Mouse (Mus musculus): ENCODE results near the gene Atp1a2. TPM values are rescaled to one million over a fixed set of nuclear protein-coding genes. Genes with fewer than 3 reads are reported as not detected.

The Atp1a2 gene
- polyA plus RNA-seq, 1 experiment from 2014 or later = 2.6 TPM

- no peak overlapping the region for H3K9ac ChIP-seq (ENCODE audit: low read depth, low read length)
- H3K27me3 ChIP-seq (ENCODE audit: control insufficient read depth, insufficient read depth, low read length) = no peaks in the 10 kb centered on the region
- H3K27ac ChIP-seq (ENCODE audit: low read depth, low read length) = no peak overlapping the region
- H3K9me3 ChIP-seq (ENCODE audit: control insufficient read depth, low read length) = no peaks in the 10 kb centered on the region
- H3K36me3 ChIP-seq (ENCODE audit: control insufficient read depth, insufficient read depth, low read length) = no peaks in the 10 kb centered on the region
- no peaks in the 10 kb centered on the region for H3K4me1 ChIP-seq (replicated peaks; ENCODE audit: control insufficient read depth, insufficient read depth, low read length)
- 81% methylated on average over 16 of the region's 16 CpGs for WGBS
- DNase-seq (ENCODE audit: low spot score) = no peak
- no peak overlapping the region for H3K4me3 ChIP-seq (ENCODE audit: low read depth, low read length)
- no peak for ATAC-seq (ENCODE audit: low FRiP score)
- H3K4me2 ChIP-seq (replicated peaks; ENCODE audit: low read depth, low read length) = no peak overlapping the region
Observed at GRCm38 (mm10) chr1:172279768-172280509, 17.9 kb downstream of the Atp1a2 start.

- 91% methylated on average over 13 of the region's 13 CpGs for WGBS
- no peaks in the 10 kb centered on the region for H3K9me3 ChIP-seq (ENCODE audit: control insufficient read depth, low read length)
- H3K36me3 ChIP-seq (ENCODE audit: control insufficient read depth, insufficient read depth, low read length) = no peaks in the 10 kb centered on the region
- H3K27me3 ChIP-seq (ENCODE audit: control insufficient read depth, insufficient read depth, low read length) = no peaks in the 10 kb centered on the region
- ATAC-seq (ENCODE audit: low FRiP score) (no peak), DNase-seq (ENCODE audit: low spot score) (no peak)
- no peak overlapping the region for H3K27ac ChIP-seq (ENCODE audit: low read depth, low read length)
- H3K4me2 ChIP-seq (replicated peaks; ENCODE audit: low read depth, low read length) = no peak overlapping the region
- no peak overlapping the region for H3K4me3 ChIP-seq (ENCODE audit: low read depth, low read length)
- H3K9ac ChIP-seq (ENCODE audit: low read depth, low read length) = no peak overlapping the region
- no peaks in the 10 kb centered on the region for H3K4me1 ChIP-seq (replicated peaks; ENCODE audit: control insufficient read depth, insufficient read depth, low read length)
Observed at GRCm38 (mm10) chr1:172278328-172278727, 19.5 kb downstream of the Atp1a2 start.

- DNase-seq (ENCODE audit: low spot score) (no peak), ATAC-seq (ENCODE audit: low FRiP score) (no peak)
- 85% methylated on average over 3 of the region's 3 CpGs for WGBS
- Histone ChIP-seq H3K9me3 (ENCODE audit: control insufficient read depth, low read length) (no peaks in the 10 kb centered on the region), H3K36me3 (ENCODE audit: control insufficient read depth, insufficient read depth, low read length) (no peaks in the 10 kb centered on the region), H3K4me2 (replicated peaks; ENCODE audit: low read depth, low read length) (no peak overlapping the region), H3K27me3 (ENCODE audit: control insufficient read depth, insufficient read depth, low read length) (no peaks in the 10 kb centered on the region), H3K4me3 (ENCODE audit: low read depth, low read length) (no peak overlapping the region), H3K9ac (ENCODE audit: low read depth, low read length) (no peak overlapping the region), H3K4me1 (replicated peaks; ENCODE audit: control insufficient read depth, insufficient read depth, low read length) (no peaks in the 10 kb centered on the region), H3K27ac (ENCODE audit: low read depth, low read length) (no peak overlapping the region)
Observed at GRCm38 (mm10) chr1:172277172-172277571, 20.7 kb downstream of the Atp1a2 start.

GRCm38 (mm10) chr1:172274547-172274946 is 23.3 kb downstream of the Atp1a2 start:
- H3K4me2 ChIP-seq (replicated peaks; ENCODE audit: low read depth, low read length) = no peak overlapping the region

GRCm38 (mm10) chr1:172274116-172274515 is 23.7 kb downstream of the Atp1a2 start:
- Histone ChIP-seq H3K4me2 (replicated peaks; ENCODE audit: low read depth, low read length) (no peak overlapping the region), H3K36me3 (ENCODE audit: control insufficient read depth, insufficient read depth, low read length) (no peaks in the 10 kb centered on the region), H3K9ac (ENCODE audit: low read depth, low read length) (no peak overlapping the region), H3K27ac (ENCODE audit: low read depth, low read length) (no peak overlapping the region), H3K27me3 (ENCODE audit: control insufficient read depth, insufficient read depth, low read length) (no peaks in the 10 kb centered on the region), H3K4me1 (replicated peaks; ENCODE audit: control insufficient read depth, insufficient read depth, low read length) (no peaks in the 10 kb centered on the region), H3K9me3 (ENCODE audit: control insufficient read depth, low read length) (no peaks in the 10 kb centered on the region), H3K4me3 (ENCODE audit: low read depth, low read length) (no peak overlapping the region)
- ATAC-seq (ENCODE audit: low FRiP score) = no peak
- no peak for DNase-seq (ENCODE audit: low spot score)
- 74% methylated on average over 5 of the region's 5 CpGs for WGBS

More at GRCm38 (mm10) chr1:172274547-172274946, 23.3 kb downstream of the Atp1a2 start:
- Histone ChIP-seq H3K9ac (ENCODE audit: low read depth, low read length) (no peak overlapping the region), H3K27me3 (ENCODE audit: control insufficient read depth, insufficient read depth, low read length) (no peaks in the 10 kb centered on the region), H3K27ac (ENCODE audit: low read depth, low read length) (no peak overlapping the region), H3K9me3 (ENCODE audit: control insufficient read depth, low read length) (no peaks in the 10 kb centered on the region), H3K4me1 (replicated peaks; ENCODE audit: control insufficient read depth, insufficient read depth, low read length) (no peaks in the 10 kb centered on the region), H3K4me3 (ENCODE audit: low read depth, low read length) (no peak overlapping the region), H3K36me3 (ENCODE audit: control insufficient read depth, insufficient read depth, low read length) (no peaks in the 10 kb centered on the region)
- 77% methylated on average over 5 of the region's 5 CpGs for WGBS
- DNase-seq (ENCODE audit: low spot score) = no peak
- ATAC-seq (ENCODE audit: low FRiP score) = no peak

- no peak overlapping the region for H3K4me2 ChIP-seq (replicated peaks; ENCODE audit: low read depth, low read length)
- H3K4me3 ChIP-seq (ENCODE audit: low read depth, low read length) = no peak overlapping the region
- ATAC-seq (ENCODE audit: low FRiP score) (no peak), DNase-seq (ENCODE audit: low spot score) (no peak)
- H3K9me3 ChIP-seq (ENCODE audit: control insufficient read depth, low read length) = no peaks in the 10 kb centered on the region
- H3K27me3 ChIP-seq (ENCODE audit: control insufficient read depth, insufficient read depth, low read length) = no peaks in the 10 kb centered on the region
- H3K4me1 ChIP-seq (replicated peaks; ENCODE audit: control insufficient read depth, insufficient read depth, low read length) = no peaks in the 10 kb centered on the region
- WGBS = 89% methylated on average over 6 of the region's 6 CpGs
- H3K27ac ChIP-seq (ENCODE audit: low read depth, low read length) = no peak overlapping the region
- H3K9ac ChIP-seq (ENCODE audit: low read depth, low read length) = no peak overlapping the region
- no peaks in the 10 kb centered on the region for H3K36me3 ChIP-seq (ENCODE audit: control insufficient read depth, insufficient read depth, low read length)
Observed at GRCm38 (mm10) chr1:172273386-172273785, 24.5 kb downstream of the Atp1a2 start.

- Histone ChIP-seq H3K4me3 (ENCODE audit: low read depth, low read length) (no peak overlapping the region), H3K27ac (ENCODE audit: low read depth, low read length) (no peak overlapping the region), H3K9ac (ENCODE audit: low read depth, low read length) (no peak overlapping the region), H3K4me1 (replicated peaks; ENCODE audit: control insufficient read depth, insufficient read depth, low read length) (no peaks in the 10 kb centered on the region), H3K27me3 (ENCODE audit: control insufficient read depth, insufficient read depth, low read length) (no peaks in the 10 kb centered on the region), H3K4me2 (replicated peaks; ENCODE audit: low read depth, low read length) (no peak overlapping the region), H3K36me3 (ENCODE audit: control insufficient read depth, insufficient read depth, low read length) (no peaks in the 10 kb centered on the region), H3K9me3 (ENCODE audit: control insufficient read depth, low read length) (no peaks in the 10 kb centered on the region)
- DNase-seq (ENCODE audit: low spot score) = peak; percentile 51
- WGBS = 59% methylated on average over 10 of the region's 10 CpGs
- peak; percentile 75 for ATAC-seq (ENCODE audit: low FRiP score)
Observed at GRCm38 (mm10) chr1:172271765-172272164, 26.1 kb downstream of the Atp1a2 start.

GRCm38 (mm10) chr1:172271208-172271607 is 26.7 kb downstream of the Atp1a2 start:
- Histone ChIP-seq H3K36me3 (ENCODE audit: control insufficient read depth, insufficient read depth, low read length) (no peaks in the 10 kb centered on the region), H3K27me3 (ENCODE audit: control insufficient read depth, insufficient read depth, low read length) (no peaks in the 10 kb centered on the region), H3K9ac (ENCODE audit: low read depth, low read length) (no peak overlapping the region), H3K4me3 (ENCODE audit: low read depth, low read length) (no peak overlapping the region), H3K4me1 (replicated peaks; ENCODE audit: control insufficient read depth, insufficient read depth, low read length) (no peaks in the 10 kb centered on the region), H3K4me2 (replicated peaks; ENCODE audit: low read depth, low read length) (no peak overlapping the region), H3K9me3 (ENCODE audit: control insufficient read depth, low read length) (no peaks in the 10 kb centered on the region), H3K27ac (ENCODE audit: low read depth, low read length) (no peak overlapping the region)
- DNase-seq (ENCODE audit: low spot score) (no peak), ATAC-seq (ENCODE audit: low FRiP score) (peak; percentile 47; the same call in 1 of the 2 replicates)
- 86% methylated on average over 3 of the region's 3 CpGs for WGBS

GRCm38 (mm10) chr1:172261477-172262078 is 36.3 kb downstream of the Atp1a2 start, which contains the start of gene Igsf8:
Gene Igsf8, plus strand, starts transcription at chr1:172261641.
- no peaks in the 10 kb centered on the region for H3K9me3 ChIP-seq (ENCODE audit: control insufficient read depth, low read length)
- peak; percentile 80 for ATAC-seq (ENCODE audit: low FRiP score)
- no peaks in the 10 kb centered on the region; the same call in 1 of the 2 replicates for H3K4me1 ChIP-seq (replicated peaks; ENCODE audit: control insufficient read depth, insufficient read depth, low read length)
- no peak within 1 kb of the TSS for H3K4me3 ChIP-seq (ENCODE audit: low read depth, low read length)
- no peak within 1 kb of the TSS for H3K9ac ChIP-seq (ENCODE audit: low read depth, low read length)
- WGBS = 20% methylated on average over 8 of the region's 8 CpGs
- H3K4me2 ChIP-seq (replicated peaks; ENCODE audit: low read depth, low read length) = 0 out of 2 replicates have a peak within 1 kb of the TSS, but pooled peaks have one; percentile 15
- no peaks in the 10 kb centered on the region for H3K36me3 ChIP-seq (ENCODE audit: control insufficient read depth, insufficient read depth, low read length)
- H3K27ac ChIP-seq (ENCODE audit: low read depth, low read length) = peak within 1 kb of the TSS; percentile 71
- DNase-seq (ENCODE audit: low spot score) = peak; percentile 53
- H3K27me3 ChIP-seq (ENCODE audit: control insufficient read depth, insufficient read depth, low read length) = no peaks in the 10 kb centered on the region

All from hindbrain, embryonic 11.5 days (tissue).